Mouse (Mus musculus) spleen, postnatal 4 days (tissue): ENCODE results near the gene Cyb561d2.
A peak's percentile ranks its signal among the peaks of the same experiment; 100 is the strongest.

Experiments
- DNase-seq, 2 experiments: peaks; one replicate each; pipeline ENCODE4 v3.0.0; 2022; ENCODE audit warnings: low spot score in 2 of 2

The Cyb561d2 gene

GRCm38 (mm10) chr9:107521711-107522399 is 20.1 kb downstream of the Cyb561d2 start:
- no peak for DNase-seq

- DNase-seq, result no peak
Observed at GRCm38 (mm10) chr9:107521190-107521589, 20.8 kb downstream of the Cyb561d2 start.

GRCm38 (mm10) chr9:107520331-107520730 is 21.7 kb downstream of the Cyb561d2 start:
- no peak for DNase-seq

- DNase-seq, result peak; percentile 76 to 94
Observed at GRCm38 (mm10) chr9:107514303-107514955, 27.6 kb downstream of the Cyb561d2 start.

DNA sequence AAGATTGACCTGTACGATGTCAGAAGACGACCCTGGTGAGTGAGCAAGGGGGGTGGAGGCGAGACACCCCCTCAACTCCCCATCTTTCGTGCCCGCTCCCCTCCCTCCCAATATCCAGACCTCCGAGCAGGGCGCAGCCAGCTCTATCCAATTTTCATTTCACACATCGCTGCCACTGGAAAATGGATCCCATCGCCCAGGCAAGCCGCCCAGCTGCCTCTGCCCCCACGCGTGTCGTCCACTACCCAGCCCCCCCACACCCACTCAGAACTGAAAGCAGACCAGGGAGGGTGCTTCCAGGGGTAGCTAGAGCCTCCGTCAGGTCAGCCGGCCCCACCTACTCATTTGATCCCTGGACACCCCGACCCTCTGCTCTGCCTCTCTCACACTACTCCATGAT is 29.7 kb downstream of the Cyb561d2 start:
- DNase-seq, result no peak

GRCm38 (mm10) chr9:107511436-107511835 is 30.6 kb downstream of the Cyb561d2 start:
- DNase-seq, result no peak

- no peak for DNase-seq
Observed at GRCm38 (mm10) chr9:107510384-107511100, 31.5 kb downstream of the Cyb561d2 start.

DNA sequence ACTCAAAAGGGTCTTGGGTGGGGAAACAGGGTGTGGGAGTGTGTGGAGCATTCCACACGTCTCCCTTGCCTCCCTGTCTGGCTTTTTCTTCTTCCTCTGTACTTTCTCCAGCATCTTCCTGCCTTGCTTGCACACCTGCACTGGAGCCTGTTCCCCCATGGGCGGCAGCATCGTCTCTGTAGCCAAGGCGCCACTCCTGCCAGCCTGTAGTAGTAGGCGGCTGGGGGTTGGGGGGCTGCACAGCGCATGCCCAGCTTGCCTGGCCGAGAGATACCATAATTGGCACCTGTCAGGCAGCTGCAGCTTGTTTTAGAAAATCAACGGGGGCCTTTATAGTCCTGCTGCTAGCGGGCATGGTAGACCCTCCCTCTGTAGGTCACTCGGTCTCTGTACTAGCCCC is 33.7 kb downstream of the Cyb561d2 start:
- DNase-seq, result no peak

DNA sequence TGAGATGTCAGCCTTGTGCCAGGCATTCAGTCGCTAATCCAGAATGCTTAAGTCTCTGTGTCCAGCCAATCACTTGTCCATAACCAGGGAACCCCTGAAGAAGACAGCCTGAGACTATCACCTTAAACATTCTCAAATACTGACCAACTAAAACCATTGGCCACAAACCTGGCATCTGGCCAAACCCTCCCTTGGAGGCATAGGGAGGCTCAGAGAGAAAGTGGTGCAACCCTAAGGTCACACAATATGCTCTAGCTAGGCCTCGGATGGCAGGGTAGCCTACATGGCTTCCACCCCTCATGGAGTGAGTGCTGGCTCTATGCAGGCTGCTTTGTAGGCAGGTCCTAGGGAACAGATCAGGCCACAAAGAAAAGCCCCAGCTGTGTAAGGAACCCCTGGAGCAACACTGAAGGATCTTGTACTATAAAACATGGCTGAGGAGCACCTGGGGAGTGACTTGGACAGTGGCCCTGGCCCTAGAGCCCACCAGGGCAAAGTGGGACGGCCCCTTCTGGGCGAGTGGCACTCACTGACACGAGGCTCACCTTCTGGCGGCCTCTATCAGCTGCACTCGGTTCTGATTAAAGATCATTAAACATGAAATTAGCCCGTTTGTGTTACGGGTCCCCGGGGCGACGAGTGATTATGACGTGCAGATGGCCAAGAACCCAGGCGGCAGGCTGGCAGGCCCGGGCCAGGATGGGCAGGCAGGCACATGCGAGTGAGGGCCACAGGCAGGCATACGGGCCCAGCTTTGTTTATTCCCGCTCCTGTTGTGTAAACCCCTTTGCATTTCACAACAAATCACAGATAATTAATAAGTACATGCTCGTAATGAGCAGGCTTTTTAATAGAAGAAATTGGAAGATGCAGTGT is 37.1 kb downstream of the Cyb561d2 start:
- no peak for DNase-seq

DNA sequence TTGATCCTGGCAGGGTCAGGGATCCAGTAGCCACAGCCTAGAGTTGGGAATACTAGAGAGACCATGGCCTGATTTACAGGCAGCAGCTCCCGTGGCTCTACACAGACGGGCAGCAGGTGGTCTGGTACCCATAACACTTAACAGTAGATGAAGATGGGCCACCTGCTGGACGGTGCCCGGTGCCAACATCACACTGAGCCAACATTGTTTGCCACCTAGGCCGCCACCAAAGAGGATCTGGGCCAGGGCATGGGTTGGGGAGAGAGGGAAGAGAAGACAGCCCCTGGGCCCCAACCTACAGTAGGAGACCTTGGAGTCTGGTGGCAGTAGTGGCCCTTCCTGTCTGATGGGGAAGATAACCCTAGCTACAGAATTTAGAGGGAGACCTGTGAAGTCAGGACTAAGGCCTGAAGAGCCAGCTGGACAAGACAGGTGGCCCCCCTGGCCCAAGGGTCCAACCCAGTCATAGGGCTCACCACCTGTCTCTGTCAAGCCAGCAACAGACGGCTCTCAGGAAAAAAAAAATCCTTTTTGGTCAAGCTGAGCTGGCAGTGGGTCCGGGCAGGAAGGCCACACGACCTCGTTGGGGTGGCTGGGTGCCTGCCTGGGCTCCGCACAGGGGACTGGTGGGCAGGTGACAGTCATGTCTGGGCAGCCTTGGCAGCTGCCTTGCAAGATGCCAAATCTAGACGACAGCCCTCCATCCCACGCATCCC is 39.7 kb downstream of the Cyb561d2 start:
- DNase-seq, result no peak

GRCm38 (mm10) chr9:107500708-107501286 is 41.2 kb downstream of the Cyb561d2 start:
- DNase-seq, result no peak

GRCm38 (mm10) chr9:107496359-107496758 is 45.6 kb downstream of the Cyb561d2 start:
- DNase-seq, result no peak

- no peak for DNase-seq
Observed at GRCm38 (mm10) chr9:107494238-107494637, 47.8 kb downstream of the Cyb561d2 start.

DNA sequence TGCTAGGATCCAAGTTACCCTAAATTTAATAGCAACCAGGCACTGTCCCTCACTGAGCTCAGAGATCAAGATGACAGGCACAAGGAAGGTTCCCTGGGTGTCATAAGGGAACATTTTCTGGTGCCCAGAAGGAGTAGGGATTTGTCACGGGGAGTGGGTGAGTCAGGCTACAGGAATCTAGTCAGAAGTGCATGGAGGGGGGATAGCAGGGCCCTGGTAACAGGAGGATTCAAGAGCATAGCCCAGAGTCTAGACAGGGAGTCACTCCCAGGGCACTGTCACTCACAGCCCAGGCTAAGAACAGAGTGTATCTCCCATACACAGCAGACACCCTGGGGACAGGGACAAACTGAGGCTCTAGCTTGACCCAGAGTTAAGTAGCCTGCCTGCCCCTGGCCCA is 48.5 kb downstream of the Cyb561d2 start:
- DNase-seq, result no peak

DNA sequence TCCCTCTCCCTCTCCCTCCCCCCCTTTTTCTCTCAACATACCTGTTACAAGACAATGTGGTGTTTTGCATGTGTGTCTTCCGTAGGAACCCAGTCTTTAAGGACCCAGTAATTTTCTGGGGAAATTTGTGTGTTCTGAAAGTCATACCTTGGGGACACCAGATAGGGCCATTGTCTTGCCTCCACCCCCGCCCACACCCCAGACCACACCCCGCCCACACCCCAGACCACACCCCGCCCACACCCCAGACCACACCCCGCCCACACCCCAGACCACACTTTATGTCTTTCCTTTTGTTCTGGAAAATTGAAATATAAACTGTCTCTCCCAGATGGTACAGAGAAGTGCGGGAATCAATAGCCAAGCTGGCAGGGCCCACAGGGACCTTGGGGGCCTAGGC is 51.4 kb downstream of the Cyb561d2 start:
- DNase-seq, result no peak

DNA sequence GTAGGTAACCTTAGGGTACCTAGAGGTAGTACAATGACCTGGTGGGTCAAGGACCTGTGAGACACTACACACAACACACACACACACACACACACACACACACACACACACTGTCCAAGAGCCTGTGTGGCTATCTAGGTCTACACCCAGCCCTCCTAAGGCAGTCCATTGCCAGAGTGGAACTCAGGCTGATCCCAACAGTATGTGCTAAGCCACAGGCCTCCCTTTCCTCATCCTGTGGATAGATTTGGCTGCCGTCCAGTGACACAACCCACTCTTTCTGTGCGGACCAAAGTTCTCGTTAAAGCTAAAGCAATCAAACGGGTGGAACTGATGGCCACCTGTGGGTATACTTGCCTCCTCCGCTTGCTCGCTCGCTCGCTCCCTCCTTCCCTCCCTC is 51.8 kb downstream of the Cyb561d2 start:
- no peak for DNase-seq
